Mouse (Mus musculus) Patski (cell line): ENCODE results near the gene Nyap1. TPM values are rescaled to one million over a fixed set of nuclear protein-coding genes. Genes with fewer than 3 reads are reported as not detected.

ENCODE experiments used
- ATAC-seq: fragments of 100-300 bp; one replicate; pipeline ENCODE4 v1.8.0; 2021
- CTCF ChIA-PET: fragments of 350-600 bp; sonication (Branson Sonifier 250); formaldehyde crosslinking; loops from one replicate; lab custom pipeline; 2022; ENCODE audit warnings: inconsistent platforms; lab: Charles Lee
- POLR2A ChIA-PET: fragments of 350-600 bp; sonication (Branson Sonifier 250); formaldehyde crosslinking; loops from one replicate; lab custom pipeline; 2022; ENCODE audit warnings: antibody characterized with exemption, inconsistent platforms; lab: Charles Lee
- DNase-seq: peaks from one replicate; pipeline ENCODE4 v3.0.0-alpha.2; 2011; ENCODE audit warnings: low read depth, low spot score
- H3K27me3 ChIP-seq: fragments of 371-371 bp; one replicate; pipeline ENCODE4 v1.5.1; 2021
- CTCF ChIP-seq: fragments of 100-300 bp; IDR thresholded peaks from one replicate; pipeline ENCODE4 v1.5.1; 2021
- in situ Hi-C: fragments of 300-500 bp; cut with MboI; formaldehyde crosslinking; loops from 3 replicates; pipeline ENCODE4 v1.11.1; 2018; ENCODE audit warnings: low pct_unique_long_range_greater_than_20kb, mixed read lengths
- polyA plus RNA-seq: library from polyadenylated mRNA; unstranded; gene quantifications from one replicate; pipeline ENCODE4 v1.2.3, GENCODE M21; 2021

Nyap1 gene
- polyA plus RNA-seq, 1 experiment from 2014 or later, result 13.4 TPM

- H3K27me3 ChIP-seq, result no peaks in the 10 kb centered on the region
- no peak for TF ChIP-seq CTCF
- ATAC-seq (no peak), DNase-seq (no peak)
- ChIA-PET CTCF (interaction anchor here (0.9 to 2.5 kb wide), 3 partner anchors 11 to 18 kb away, joined by 3 to 7 read pairs (median 4); no protein-coding TSS in a partner anchor), POLR2A (interaction anchor here (0.6 kb wide), 1 partner anchor 9 kb away, joined by 3 read pairs; no protein-coding TSS in a partner anchor)
- in situ Hi-C loops, result loop anchor here (10.0 to 25.0 kb wide), 2 partner anchors 381 to 1228 kb away; partner anchors contain the start of gene Cops6
Observed at GRCm38 (mm10) chr5:137783901-137784540, 42.6 kb upstream of the Nyap1 start.

- POLR2A ChIA-PET, result no interaction called here
- ATAC-seq, result no peak
- no peak for TF ChIP-seq CTCF
- CTCF ChIA-PET, result interaction anchor here (0.9 to 2.5 kb wide), 2 partner anchors 10 to 17 kb away, joined by 3 to 7 read pairs; no protein-coding TSS in a partner anchor
- no peak for DNase-seq
- no peaks in the 10 kb centered on the region for H3K27me3 ChIP-seq
- in situ Hi-C loops, result loop anchor here (10.0 to 25.0 kb wide), 2 partner anchors 382 to 1229 kb away; partner anchors contain the start of gene Cops6
Observed at GRCm38 (mm10) chr5:137782776-137783522, 41.5 kb upstream of the Nyap1 start.

- ChIA-PET CTCF (no interaction called here), POLR2A (no interaction called here)
- DNase-seq, result no peak
- in situ Hi-C loops, result loop anchor here (10.0 to 25.0 kb wide), 2 partner anchors 383 to 1231 kb away; partner anchors contain the start of gene Cops6
- H3K27me3 ChIP-seq, result no peaks in the 10 kb centered on the region
- no peak for TF ChIP-seq CTCF
- ATAC-seq, result no peak
Observed at GRCm38 (mm10) chr5:137781661-137782060, 40.3 kb upstream of the Nyap1 start.

- no peaks in the 10 kb centered on the region for H3K27me3 ChIP-seq
- no peak for TF ChIP-seq CTCF
- peak; percentile 34 for ATAC-seq
- in situ Hi-C loops, result loop anchor here (25.0 kb wide), 1 partner anchor 1233 kb away; no protein-coding TSS in a partner anchor
- ChIA-PET CTCF (interaction anchor here (1.0 to 1.6 kb wide), 2 partner anchors 15 to 19 kb away, joined by 3 read pairs; no protein-coding TSS in a partner anchor), POLR2A (interaction anchor here (0.7 kb wide), 1 partner anchor 122 kb away, joined by 3 read pairs; no protein-coding TSS in a partner anchor)
- no peak for DNase-seq
Observed at GRCm38 (mm10) chr5:137779053-137779933, 37.9 kb upstream of the Nyap1 start.

GRCm38 (mm10) chr5:137778635-137779034, 37.2 kb upstream of the Nyap1 start, which contains the start of gene Ppp1r35:
Ppp1r35 (plus strand) TSS chr5:137778849.
- POLR2A ChIA-PET, result interaction anchor here (0.7 kb wide), 1 partner anchor 121 kb away, joined by 3 read pairs; no protein-coding TSS in a partner anchor
- no peak for TF ChIP-seq CTCF
- DNase-seq (peak; percentile 92), ATAC-seq (peak; percentile 89)
- in situ Hi-C loops, result loop anchor here (25.0 kb wide), 1 partner anchor 1234 kb away; no protein-coding TSS in a partner anchor
- no peaks in the 10 kb centered on the region for H3K27me3 ChIP-seq
- CTCF ChIA-PET, result interaction anchor here (1.0 kb wide), 1 partner anchor 14 kb away, joined by 3 read pairs; no protein-coding TSS in a partner anchor

- no peak for DNase-seq
- no peaks in the 10 kb centered on the region for H3K27me3 ChIP-seq
- TF ChIP-seq CTCF, result no peak
- in situ Hi-C loops, result loop anchor here (25.0 kb wide), 1 partner anchor 1235 kb away; no protein-coding TSS in a partner anchor
- CTCF ChIA-PET, result interaction anchor here (1.0 kb wide), 1 partner anchor 18 kb away, joined by 3 read pairs; no protein-coding TSS in a partner anchor
- POLR2A ChIA-PET, result interaction anchor here (0.6 kb wide), 1 partner anchor 25 kb away, joined by 3 read pairs; no protein-coding TSS in a partner anchor
- ATAC-seq, result no peak
Observed at GRCm38 (mm10) chr5:137777267-137777845, 35.9 kb upstream of the Nyap1 start.

- ChIA-PET CTCF (interaction anchor here (1.0 kb wide), 1 partner anchor 17 kb away, joined by 3 read pairs; no protein-coding TSS in a partner anchor), POLR2A (no interaction called here)
- in situ Hi-C loops, result loop anchor here (25.0 kb wide), 1 partner anchor 1236 kb away; no protein-coding TSS in a partner anchor
- peak; percentile 37 for ATAC-seq
- TF ChIP-seq CTCF, result no peak
- no peaks in the 10 kb centered on the region for H3K27me3 ChIP-seq
- DNase-seq, result peak; percentile 51
Observed at GRCm38 (mm10) chr5:137776408-137776918, 35.1 kb upstream of the Nyap1 start.

- H3K27me3 ChIP-seq, result no peaks in the 10 kb centered on the region
- DNase-seq (no peak), ATAC-seq (no peak)
- TF ChIP-seq CTCF, result no peak
- ChIA-PET CTCF (interaction anchor here (1.0 kb wide), 1 partner anchor 16 kb away, joined by 3 read pairs; no protein-coding TSS in a partner anchor), POLR2A (interaction anchor here (0.6 kb wide), 1 partner anchor 8 kb away, joined by 3 read pairs; no protein-coding TSS in a partner anchor)
- in situ Hi-C loops, result loop anchor here (25.0 kb wide), 1 partner anchor 1237 kb away; no protein-coding TSS in a partner anchor
Observed at GRCm38 (mm10) chr5:137775587-137776290, 34.3 kb upstream of the Nyap1 start.
